Mouse (Mus musculus): Measurements from ENCODE around the gene Colgalt2. TPM values are rescaled to one million over a fixed set of nuclear protein-coding genes. Genes with fewer than 3 reads are reported as not detected.
A peak's percentile ranks its signal among the peaks of the same experiment; 100 is the strongest.

Colgalt2 gene
- total RNA-seq, 2 experiments from 2014 or later, result not detected

DNA sequence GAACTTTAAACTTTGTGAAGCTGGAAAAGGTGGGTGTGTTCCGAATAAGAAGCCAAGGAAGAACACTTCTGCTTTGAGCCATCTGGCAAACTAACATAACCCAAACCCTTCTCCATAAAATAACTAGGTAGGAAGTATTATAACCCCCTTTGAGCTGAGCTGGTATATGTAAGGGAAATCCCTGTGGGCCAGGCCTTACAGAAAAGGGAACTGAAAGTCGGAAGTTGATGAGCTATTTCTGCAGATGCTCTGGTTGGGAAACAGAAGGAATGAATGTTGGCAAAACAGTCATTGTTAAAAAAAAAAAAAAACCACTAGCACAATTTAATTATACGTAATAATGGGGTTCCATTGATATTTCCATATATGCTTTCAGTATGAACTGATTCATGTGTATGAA, 129.1 kb downstream of the Colgalt2 start:
- peak; percentile 73 for ATAC-seq (replicated peaks; ENCODE audit: poor library complexity)

DNA sequence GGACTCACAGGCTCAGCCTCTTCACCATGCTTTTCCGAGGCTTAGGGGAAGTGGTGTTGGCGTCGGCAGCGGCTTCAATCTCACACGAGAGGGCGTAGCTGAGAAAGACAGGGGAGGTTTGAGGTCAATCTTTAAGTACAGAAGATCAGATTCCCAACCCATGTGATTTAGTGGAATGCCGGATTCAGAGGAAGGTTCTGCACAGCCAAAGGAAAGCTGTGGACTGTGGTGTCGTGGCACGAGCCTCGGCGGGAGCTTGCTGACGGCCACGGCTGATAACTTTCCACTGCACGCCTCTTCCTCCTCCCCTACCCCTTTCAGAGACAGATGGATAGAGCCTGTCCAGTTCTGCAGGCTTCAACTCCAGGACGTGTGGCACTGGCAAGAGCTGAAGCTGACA, 131.9 kb downstream of the Colgalt2 start:
- ATAC-seq (replicated peaks; ENCODE audit: poor library complexity), result no peak

DNA sequence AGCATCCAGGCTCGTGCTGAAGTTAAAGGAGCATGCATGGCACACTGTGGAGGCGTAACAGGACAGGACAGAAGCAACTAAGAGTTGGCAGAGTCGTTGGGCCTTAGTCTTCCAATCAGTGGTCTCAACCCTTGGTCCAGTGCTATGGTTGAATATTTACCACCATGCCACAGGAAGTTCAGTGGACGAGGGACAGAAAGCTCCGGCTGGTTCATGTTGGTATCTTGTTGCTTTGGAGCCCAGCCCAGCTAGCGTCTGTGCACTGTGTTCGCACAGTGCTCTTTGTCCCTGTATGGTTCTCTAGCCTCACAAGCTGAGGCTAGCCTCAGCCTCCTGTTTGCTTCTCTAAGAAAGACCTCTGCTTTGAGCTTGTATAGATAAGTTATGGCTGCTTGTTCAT, 134.9 kb downstream of the Colgalt2 start:
- ATAC-seq (replicated peaks; ENCODE audit: poor library complexity), result no peak

DNA sequence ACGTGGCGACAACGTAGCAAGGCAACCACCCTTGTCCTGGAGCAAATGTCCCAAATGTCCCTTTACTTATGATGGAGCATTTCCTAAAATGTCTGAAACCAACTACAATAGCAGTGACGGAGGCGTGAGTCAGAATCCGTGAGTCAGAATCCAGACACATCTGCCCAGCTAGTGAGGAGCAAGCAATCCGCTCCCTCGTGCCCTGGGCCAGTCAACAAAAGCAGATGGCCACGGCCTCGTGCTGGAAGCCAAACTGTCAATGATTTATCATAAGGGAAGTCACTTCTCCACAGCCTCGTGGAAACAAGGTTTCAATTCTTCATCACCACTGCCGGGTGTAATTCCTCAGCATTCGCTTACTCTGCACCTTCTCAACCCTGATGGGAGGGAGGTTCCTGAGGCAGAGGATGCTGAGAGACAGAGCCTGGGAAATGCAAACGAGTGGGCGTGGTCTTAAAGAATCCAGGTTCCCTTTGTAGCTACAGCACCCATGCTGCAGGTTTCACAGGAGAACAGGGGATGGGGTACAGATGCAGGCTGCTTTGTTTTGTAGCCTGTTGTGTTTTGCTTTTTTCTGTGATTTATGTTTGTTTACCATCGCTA, 136.9 kb downstream of the Colgalt2 start:
- peak; percentile 47 for ATAC-seq (replicated peaks; ENCODE audit: poor library complexity)

DNA sequence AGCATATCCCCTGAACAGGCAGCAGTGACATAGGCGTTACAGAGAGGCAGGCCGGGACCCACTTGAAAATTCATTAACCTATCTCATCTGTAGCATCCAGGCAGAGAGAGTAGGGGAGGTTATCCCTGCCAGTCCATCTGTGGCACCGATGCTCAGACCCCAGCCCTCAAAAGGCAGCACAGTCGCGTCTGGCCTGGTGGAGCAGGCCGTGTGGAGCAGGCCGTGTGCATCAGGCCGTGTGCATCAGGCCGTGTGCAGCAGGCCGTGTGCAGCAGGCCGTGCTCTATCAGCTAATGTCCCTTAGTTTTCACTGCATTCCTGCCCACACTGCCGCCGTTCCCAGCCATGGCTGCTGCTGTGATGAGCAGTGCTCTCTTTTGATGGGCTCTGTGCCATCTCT, 137.6 kb downstream of the Colgalt2 start:
- ATAC-seq (replicated peaks; ENCODE audit: poor library complexity), result no peak

DNA sequence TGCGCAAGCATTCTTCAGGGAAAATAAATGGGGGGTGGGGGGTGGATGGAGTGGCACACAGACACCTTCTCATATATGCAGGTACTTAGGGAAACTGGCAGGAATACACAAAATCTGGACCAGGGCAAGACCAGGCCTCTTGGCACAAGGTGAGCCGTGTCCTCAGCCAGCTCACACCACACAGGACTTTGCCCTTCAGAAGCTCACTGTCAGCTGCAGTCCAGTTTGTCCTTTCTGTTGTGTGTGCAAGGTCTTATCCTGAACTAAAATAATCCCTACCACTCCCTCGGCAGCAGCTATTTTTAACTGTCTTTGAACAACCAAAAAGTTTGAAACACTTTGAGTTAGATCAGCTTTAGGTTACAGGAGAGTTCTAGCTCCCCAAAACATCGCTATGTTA, 139.2 kb downstream of the Colgalt2 start:
- ATAC-seq (replicated peaks; ENCODE audit: poor library complexity), result no peak

DNA sequence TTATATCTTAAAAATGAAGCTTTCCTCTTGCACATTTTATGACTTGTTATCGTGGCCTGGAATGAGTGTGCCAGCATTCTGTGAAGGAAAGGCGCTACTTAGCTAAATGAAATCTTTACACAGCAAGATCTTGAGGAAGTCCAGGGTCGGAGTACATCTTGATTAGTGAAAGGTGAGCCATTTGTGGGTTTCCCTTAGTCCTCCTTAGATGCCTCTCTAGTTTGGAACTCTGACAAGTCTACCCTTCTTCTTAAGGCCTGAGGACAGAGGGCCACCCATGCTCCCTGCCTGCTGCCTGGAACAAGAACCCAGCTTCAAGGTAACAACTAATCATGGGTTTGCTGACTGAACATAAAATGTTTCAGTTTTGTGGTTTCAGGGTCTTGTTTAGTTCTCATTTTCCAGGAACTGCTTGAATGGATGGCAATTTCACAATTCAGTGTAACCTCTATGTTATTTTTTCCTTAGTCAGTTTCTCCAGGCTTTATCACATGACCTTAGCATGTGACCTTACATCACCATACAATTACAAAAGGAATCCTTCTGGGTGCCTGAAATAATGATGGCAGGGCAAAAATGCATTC, 140.8 kb downstream of the Colgalt2 start:
- peak; percentile 76 for ATAC-seq (replicated peaks; ENCODE audit: poor library complexity)

DNA sequence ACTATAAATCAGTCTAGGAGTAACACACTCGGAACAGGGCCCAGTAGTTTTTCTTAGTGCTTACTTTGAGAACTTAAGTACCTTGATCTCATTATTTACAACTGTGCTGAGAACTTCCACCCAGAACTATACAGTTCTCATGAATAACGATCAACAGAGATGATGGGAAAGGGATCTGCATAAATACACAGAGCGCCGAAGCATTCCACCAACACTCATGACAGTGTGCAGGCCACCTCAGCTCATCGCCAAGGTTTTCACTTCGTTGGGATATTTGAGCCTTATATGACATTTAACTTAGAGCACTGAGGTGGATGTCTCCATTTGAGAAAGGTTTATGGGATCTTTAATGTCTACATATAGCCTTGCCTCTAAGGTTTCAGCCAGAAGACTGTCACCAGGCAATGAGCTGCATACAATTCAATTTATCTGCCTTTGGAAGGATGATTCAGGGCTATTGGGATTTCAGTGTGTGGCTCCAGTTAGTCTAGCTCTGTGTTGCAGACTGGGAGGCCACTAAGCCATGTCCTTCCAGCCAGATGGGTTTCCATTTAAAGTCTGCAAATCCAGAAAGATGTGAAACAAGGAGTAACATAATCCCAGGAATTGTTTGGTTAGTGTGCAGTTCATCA, 143.2 kb downstream of the Colgalt2 start:
- ATAC-seq (replicated peaks; ENCODE audit: poor library complexity), result no peak

DNA sequence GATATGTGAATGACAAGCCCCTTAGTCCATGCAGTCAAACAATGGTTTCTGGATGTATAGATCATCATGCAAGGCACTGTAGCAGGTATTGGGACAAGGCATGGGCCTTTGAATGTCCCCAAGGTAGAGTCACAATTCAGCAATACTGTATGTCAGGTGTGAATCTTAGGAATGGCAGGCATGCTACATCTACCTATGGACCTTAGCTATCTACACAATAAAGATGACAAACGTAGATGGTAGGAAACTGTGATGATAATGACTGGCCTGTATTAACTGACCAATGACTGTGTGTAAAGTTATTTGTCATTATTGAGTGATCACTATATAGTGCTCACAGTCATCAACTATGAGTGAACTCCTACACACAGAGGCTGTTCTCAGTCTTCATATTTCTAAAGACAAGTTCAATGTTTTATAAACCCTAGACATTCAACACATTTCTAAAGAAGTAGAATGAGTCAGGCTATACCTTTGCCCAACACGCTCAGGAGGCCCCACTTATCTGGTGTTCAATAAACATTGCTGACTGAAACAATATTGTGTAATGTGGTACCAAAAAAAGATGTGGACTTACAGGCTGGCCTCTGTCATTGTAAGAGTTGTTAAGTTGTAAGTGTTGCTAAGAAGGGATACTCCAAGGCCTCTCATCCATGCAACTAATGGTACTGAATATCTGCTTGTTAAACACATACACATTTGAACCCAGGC, 144.0 kb downstream of the Colgalt2 start:
- no peak for ATAC-seq (replicated peaks; ENCODE audit: poor library complexity)

DNA sequence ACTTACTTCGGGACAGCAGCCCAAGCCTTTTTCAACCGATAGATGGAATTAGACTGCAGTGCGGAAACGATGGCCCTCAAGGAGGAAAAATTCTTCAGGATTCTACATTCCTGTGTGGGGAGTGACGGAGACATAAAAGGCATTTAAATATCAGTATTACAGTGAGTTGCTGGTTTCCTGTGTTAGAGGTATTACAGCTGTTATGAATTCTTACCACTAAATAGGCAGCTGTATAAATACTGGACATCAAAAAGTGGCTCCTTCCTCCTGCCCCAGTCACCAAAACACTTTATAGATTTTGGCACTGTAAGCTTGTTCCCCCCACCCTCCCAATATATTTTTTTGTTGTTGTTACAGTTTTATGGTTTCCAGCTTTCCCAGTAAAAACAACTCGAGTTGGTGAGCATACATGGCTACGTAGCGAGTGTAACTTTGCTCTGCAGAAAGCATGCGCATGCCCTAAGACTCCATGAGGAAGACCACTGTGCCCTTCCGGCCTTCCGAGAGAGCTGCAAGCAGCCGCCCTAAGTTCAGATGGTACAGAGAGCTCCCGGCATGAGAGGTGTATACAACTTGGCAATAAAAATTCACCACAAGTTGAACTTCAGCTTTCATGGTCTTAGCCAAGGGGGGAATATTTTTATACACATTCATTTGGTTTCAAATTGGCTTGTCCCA, 149.6 kb downstream of the Colgalt2 start:
- no peak for ATAC-seq (replicated peaks; ENCODE audit: poor library complexity)

DNA sequence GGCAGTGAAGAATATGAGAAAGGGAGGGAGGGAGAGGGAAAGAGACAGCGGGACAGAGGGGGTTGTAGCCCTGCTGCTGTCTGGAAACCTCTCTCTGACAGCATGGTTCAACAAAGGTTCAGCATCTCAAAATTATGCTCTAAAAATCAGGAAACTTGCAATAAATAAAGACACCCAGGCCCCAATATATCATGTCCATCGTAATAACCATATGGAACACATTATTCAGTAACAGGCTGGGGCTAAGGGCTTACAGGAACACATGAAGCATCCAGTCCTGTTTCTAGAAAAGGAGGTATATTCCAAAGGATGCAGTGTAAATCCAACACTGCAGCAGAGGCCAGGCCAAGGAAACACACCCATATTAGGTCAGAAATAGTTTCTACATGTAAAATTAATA, 150.9 kb downstream of the Colgalt2 start:
- ATAC-seq (replicated peaks; ENCODE audit: poor library complexity), result no peak

DNA sequence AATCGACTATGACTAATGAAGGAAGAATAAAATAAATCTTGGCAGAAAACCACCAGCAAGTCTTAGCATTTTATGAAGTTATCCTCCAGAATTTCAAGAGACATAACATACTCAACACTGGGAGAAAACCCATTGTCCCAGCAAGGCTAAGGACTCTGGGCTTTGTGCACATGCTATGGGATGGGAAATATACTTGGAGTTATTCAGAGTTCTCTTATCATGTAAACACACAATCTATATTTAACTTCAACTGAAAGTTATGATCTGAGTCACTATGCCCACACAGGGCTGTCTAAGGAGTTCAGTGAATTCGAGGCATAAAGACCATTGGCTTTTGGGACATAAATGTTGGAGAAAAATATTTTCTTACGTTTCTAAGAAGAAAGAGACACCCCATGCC, 151.3 kb downstream of the Colgalt2 start:
- no peak for ATAC-seq (replicated peaks; ENCODE audit: poor library complexity)

DNA sequence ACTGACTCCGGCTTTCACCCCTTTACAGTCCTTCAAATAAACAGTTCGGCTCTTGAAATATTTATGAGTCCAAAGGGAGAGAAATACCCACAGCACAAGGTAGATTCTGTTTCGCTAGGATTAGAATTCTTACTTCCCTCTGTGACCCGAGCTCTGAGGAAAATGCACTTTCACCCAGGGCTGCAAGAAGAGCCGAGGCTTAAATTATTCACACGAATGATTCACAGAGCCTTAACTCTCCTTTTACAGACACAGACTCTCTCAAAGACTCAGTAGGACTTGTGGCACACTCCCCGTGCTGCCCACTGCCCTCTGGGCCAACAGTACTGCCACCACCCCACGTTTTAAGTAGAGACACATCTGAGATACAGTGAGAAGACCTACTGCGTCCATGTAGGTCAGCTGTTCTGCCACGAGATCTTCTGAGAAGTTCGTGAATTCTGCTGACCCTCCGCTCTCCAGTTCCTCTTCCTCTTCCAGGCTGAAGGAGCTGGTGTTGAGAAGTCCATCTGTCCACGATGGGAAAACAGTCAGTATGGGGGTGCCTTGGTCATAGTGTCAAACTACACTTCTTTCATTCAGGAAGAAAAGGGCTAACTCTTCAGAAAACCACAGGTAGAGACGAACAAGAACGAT, 154.4 kb downstream of the Colgalt2 start:
- ATAC-seq (replicated peaks; ENCODE audit: poor library complexity), result peak; percentile 12; the same call in 1 of the 2 replicates

DNA sequence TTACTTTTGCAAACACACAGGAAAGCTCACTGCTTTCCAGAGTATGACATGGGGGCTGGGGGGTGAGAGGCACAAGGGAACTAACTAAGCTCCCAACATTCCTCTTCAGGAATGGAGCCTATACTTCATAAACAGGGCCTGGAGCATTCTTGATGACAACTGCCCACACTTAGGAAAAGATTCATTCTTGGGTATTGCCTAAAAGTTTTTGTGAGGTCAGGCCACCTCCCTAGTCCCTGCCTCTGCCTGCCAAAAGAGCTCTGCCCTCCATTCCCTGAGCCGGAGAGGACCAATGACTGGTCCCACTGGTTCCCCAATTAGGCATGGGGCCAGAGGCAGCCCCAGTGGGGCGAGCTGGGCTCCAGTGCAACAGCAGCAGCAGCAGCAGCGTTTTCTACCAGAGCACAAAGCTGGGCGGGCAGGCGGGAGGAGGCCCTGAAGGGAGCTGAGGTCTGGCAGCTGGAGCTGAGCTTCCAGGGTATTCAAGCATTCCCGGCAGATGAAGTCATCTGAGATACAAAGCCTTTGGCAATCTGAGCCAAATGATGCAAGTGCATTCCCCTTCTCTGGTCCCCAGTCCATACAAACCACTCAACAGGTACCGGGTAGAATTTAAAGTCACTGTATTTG, 156.4 kb downstream of the Colgalt2 start:
- no peak for ATAC-seq (replicated peaks; ENCODE audit: poor library complexity)

DNA sequence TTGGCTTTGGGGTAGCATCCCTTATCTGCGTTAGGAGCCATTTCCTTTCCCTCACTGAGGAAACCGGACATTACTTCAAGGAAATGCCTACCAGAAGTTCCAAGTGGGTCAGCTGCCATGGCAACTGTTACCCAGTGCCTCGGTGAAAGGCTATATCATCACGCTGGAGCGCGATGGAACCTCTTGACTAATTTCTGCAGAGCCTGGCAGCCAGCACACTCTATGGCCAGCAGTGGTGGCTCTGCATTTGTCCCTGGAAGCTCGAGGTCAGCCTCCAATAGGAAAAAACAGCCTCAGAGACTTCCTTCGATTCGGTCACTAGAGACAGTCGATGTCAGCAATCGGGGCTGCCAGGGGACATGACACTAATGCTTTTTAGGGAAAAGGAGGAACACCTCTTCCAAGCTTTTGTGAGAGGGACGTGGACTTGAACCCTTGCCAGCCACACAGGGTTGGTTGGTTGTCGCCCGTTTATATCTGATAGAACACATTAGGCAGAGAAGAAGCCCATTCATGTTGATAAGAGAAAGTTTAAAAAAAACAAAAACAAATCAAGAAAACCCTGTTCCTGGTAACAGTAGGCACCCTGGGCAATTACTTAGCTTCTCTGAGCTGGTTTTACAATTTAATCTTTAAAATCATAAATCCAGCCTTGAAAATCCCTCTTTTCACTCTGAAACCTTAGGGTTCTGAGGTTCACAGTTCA, 157.1 kb downstream of the Colgalt2 start:
- peak; percentile 58 for ATAC-seq (replicated peaks; ENCODE audit: poor library complexity)

Other genes with a start within 250 kb of the Colgalt2 start
- gene Tsen15, start 13.1 kb upstream of the Colgalt2 start, total RNA-seq (2015), result 55.4 and 57.3 TPM in 2 replicates
- gene Tsen15, start 13.1 kb upstream of the Colgalt2 start, total RNA-seq (2017), result 34.7 and 40.1 TPM in 2 replicates

Measured in megakaryocyte progenitor cell, adult 5-6 weeks (primary cell).